Comparison of ENCODE assay signal across 11 mouse cellular contexts in the genomic region with DNA sequence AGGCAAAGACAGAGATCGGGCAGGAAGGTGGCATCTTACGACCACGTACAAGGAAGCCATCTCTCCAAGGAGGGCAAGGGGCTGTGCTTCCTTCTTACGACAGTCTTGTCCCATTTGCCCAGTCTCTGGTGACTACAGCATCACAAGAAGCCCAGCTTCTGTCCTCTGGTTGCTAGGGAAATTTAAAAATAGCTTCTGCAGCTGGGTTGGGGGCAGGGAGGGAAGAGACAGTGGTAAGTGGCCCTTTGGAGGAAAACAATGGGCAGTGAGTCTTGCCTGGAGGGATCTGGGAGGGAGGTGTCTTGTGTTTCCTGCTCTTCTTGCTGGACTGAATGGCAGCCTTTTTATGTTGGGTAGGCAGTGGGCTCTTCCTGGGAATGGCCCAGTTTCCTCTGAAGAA.
DNase-seq lines count a peak whose midpoint lies in the region; ATAC-seq and TF ChIP-seq lines count a peak whose summit lies in the region.
"Had no signal": no experiment of that assay in that cellular context is flagged by ENCODE, and none has a peak within 500 bp of the region (broad histone marks: within the 10 kb centered on the region; RNA-seq: fewer than 3 reads in every experiment).

No protein-coding gene starts in this region.

- H3K9me3 ChIP-seq in forebrain, embryonic 16.5 days (ENCODE audit: control insufficient read depth, low read length), result no peaks in the 10 kb centered on the region
- no peaks in the 10 kb centered on the region for H3K9me3 ChIP-seq in forebrain, embryonic 12.5 days
- no peaks in the 10 kb centered on the region for H3K9me3 ChIP-seq in CH12.LX (replicated peaks; ENCODE audit: low read length)
- no peaks in the 10 kb centered on the region for H3K9me3 ChIP-seq in embryonic facial prominence, embryonic 10.5 days
- H3K9me3 ChIP-seq: megakaryocyte, embryonic 14.5 days had no signal

- no peak overlapping the region for H3K4me2 ChIP-seq in forebrain, embryonic 16.5 days (ENCODE audit: low read length)
- no peak overlapping the region for H3K4me2 ChIP-seq in forebrain, embryonic 12.5 days
- no peak overlapping the region for H3K4me2 ChIP-seq in CH12.LX (ENCODE audit: insufficient read depth, low read depth, poor library complexity, severe bottlenecking)

- peak in 1 of 2 experiments; percentile 9 for DNase-seq in layer of hippocampus, adult 2 months (ENCODE audit: low spot score in 2 of 2)
- no peak for DNase-seq in layer of hippocampus, adult 8-10 months (ENCODE audit: low spot score in 2 of 2)
- DNase-seq in CH12.LX (ENCODE audit: extremely low read depth), result no peak
- peak; percentile 21 for DNase-seq in embryonic facial prominence, embryonic 10.5 days (ENCODE audit: low spot score)
- DNase-seq in adrenal gland, postnatal 14 days, result no peak
- DNase-seq in cerebellum, postnatal 10 days, result no peak
- DNase-seq: adrenal gland, adult 8-10 months; heart, adult 2 months had no signal

- no peak for TF ChIP-seq EP300 in CH12.LX (IDR thresholded peaks at IDR 0.05; ENCODE audit: low read length)

- no peaks in the 10 kb centered on the region for H3K4me1 ChIP-seq in forebrain, embryonic 16.5 days (replicated peaks; ENCODE audit: control insufficient read depth, insufficient read depth, low read length)
- H3K4me1 ChIP-seq in forebrain, embryonic 12.5 days, result peaks cover 6% of the 10 kb centered on the region; the same call in 1 of the 2 replicates
- peaks cover 12 to 22% of the 10 kb centered on the region in 2 experiments for H3K4me1 ChIP-seq in CH12.LX (ENCODE audit: control insufficient read depth in 1 of 2, insufficient read depth in 2 of 2)
- H3K4me1 ChIP-seq in embryonic facial prominence, embryonic 10.5 days, result peaks cover 5% of the 10 kb centered on the region

- 82% methylated on average over 4 of the region's 4 CpGs for WGBS in forebrain, embryonic 16.5 days
- 74% methylated on average over 4 of the region's 4 CpGs for WGBS in forebrain, embryonic 12.5 days
- WGBS in embryonic facial prominence, embryonic 10.5 days, result 50% methylated on average over 4 of the region's 4 CpGs

- dilution Hi-C loops in CH12.LX (cut with MboI; ENCODE audit: extremely low pct_ligation_motif_present, extremely low pct_unique_long_range_greater_than_20kb, low sequenced_read_pairs), result no loop called here

- no peak overlapping the region for H3K27ac ChIP-seq in forebrain, embryonic 16.5 days (ENCODE audit: low read length)
- H3K27ac ChIP-seq in forebrain, embryonic 12.5 days, result no peak overlapping the region
- H3K27ac ChIP-seq in layer of hippocampus, adult 2 months, result peak overlapping the region; percentile 7; the same call in 1 of the 2 replicates
- no peak overlapping the region for H3K27ac ChIP-seq in CH12.LX (ENCODE audit: insufficient read depth, low read depth)
- no peak overlapping the region for H3K27ac ChIP-seq in embryonic facial prominence, embryonic 10.5 days (replicated peaks)
- H3K27ac ChIP-seq: heart, adult 2 months had no signal

- no peak overlapping the region for H3K4me3 ChIP-seq in forebrain, embryonic 16.5 days (replicated peaks; ENCODE audit: low read length)
- H3K4me3 ChIP-seq in forebrain, embryonic 12.5 days (replicated peaks), result no peak overlapping the region
- H3K4me3 ChIP-seq in layer of hippocampus, adult 2 months, result no peak overlapping the region
- H3K4me3 ChIP-seq in CH12.LX (replicated peaks in 1 of 3; ENCODE audit: low read depth in 2 of 3, low read length in 2 of 3, poor library complexity in 1 of 3), result no peak overlapping the region
- no peak overlapping the region for H3K4me3 ChIP-seq in embryonic facial prominence, embryonic 10.5 days
- H3K4me3 ChIP-seq: heart, adult 2 months; megakaryocyte, embryonic 14.5 days had no signal

- no peak overlapping the region for H3K9ac ChIP-seq in forebrain, embryonic 16.5 days (replicated peaks; ENCODE audit: low read depth, low read length)
- no peak overlapping the region for H3K9ac ChIP-seq in forebrain, embryonic 12.5 days
- no peak overlapping the region for H3K9ac ChIP-seq in CH12.LX (ENCODE audit: insufficient read depth, low read depth)

- no peaks in the 10 kb centered on the region for H3K79me2 ChIP-seq in CH12.LX (replicated peaks; ENCODE audit: control insufficient read depth, extremely low read depth, insufficient read depth, poor library complexity, severe bottlenecking)

- H3K36me3 ChIP-seq in forebrain, embryonic 16.5 days (ENCODE audit: control insufficient read depth, insufficient read depth), result no peaks in the 10 kb centered on the region
- H3K36me3 ChIP-seq in forebrain, embryonic 12.5 days (replicated peaks), result no peaks in the 10 kb centered on the region
- no peaks in the 10 kb centered on the region for H3K36me3 ChIP-seq in CH12.LX (replicated peaks in 1 of 2; ENCODE audit: control insufficient read depth in 1 of 2, insufficient read depth in 1 of 2, low read length in 1 of 2)
- no peaks in the 10 kb centered on the region for H3K36me3 ChIP-seq in embryonic facial prominence, embryonic 10.5 days (replicated peaks)

- TF ChIP-seq POLR2A in CH12.LX (IDR thresholded peaks at IDR 0.05; ENCODE audit: low read depth, low read length), result no peak

- no peaks in the 10 kb centered on the region for H3K27me3 ChIP-seq in forebrain, embryonic 16.5 days (replicated peaks; ENCODE audit: control insufficient read depth, insufficient read depth, low read length)
- H3K27me3 ChIP-seq in forebrain, embryonic 12.5 days, result no peaks in the 10 kb centered on the region; the same call in 1 of the 2 replicates
- no peaks in the 10 kb centered on the region for H3K27me3 ChIP-seq in CH12.LX (replicated peaks)
- H3K27me3 ChIP-seq in embryonic facial prominence, embryonic 10.5 days (replicated peaks; ENCODE audit: low read depth, poor library complexity, severe bottlenecking), result no peaks in the 10 kb centered on the region

- TF ChIP-seq CTCF in layer of hippocampus, adult 2 months (conservative IDR thresholded peaks at IDR 0.05), result no peak
- TF ChIP-seq CTCF in CH12.LX (conservative IDR thresholded peaks at IDR 0.05 in 1 of 2, IDR thresholded peaks at IDR 0.05 in 1 of 2; ENCODE audit: low read depth in 2 of 2, low read length in 2 of 2), result no peak

- TF ChIP-seq RAD21 in CH12.LX (IDR thresholded peaks at IDR 0.05; ENCODE audit: low read depth, low read length), result no peak

- in situ Hi-C loops in CH12.LX (cut with MboI; ENCODE audit: low pct_ligation_motif_present, low pct_unique_long_range_greater_than_20kb, low sequenced_read_pairs), result no loop called here

- 0 out of 2 replicates have a peak, but pooled peaks have one; percentile 28 for ATAC-seq in forebrain, embryonic 16.5 days
- no peak for ATAC-seq in forebrain, embryonic 12.5 days (ENCODE audit: low FRiP score)

TF ChIP-seq in CH12.LX, 34 proteins besides CTCF, POLR2A, EP300 and RAD21:
- TF ChIP-seq USF1 (IDR thresholded peaks at IDR 0.05; ENCODE audit: low read depth, low read length), result no peak
- TF ChIP-seq MEF2A (IDR thresholded peaks at IDR 0.05; ENCODE audit: borderline replicate concordance, low read depth, low read length), result 0 out of 2 replicates have a peak, but pooled peaks have one; percentile 47
- TF ChIP-seq MAX (IDR thresholded peaks at IDR 0.05; ENCODE audit: low read length), result no peak
- TF ChIP-seq JUN (IDR thresholded peaks at IDR 0.05; ENCODE audit: insufficient read depth, low read depth, low read length), result no peak
- TF ChIP-seq ELF1 (IDR thresholded peaks at IDR 0.05; ENCODE audit: low read depth, low read length), result no peak
- no peak for TF ChIP-seq TBP (conservative IDR thresholded peaks at IDR 0.05; ENCODE audit: low read depth, low read length)
